Mouse (Mus musculus) spleen, adult 2 months (tissue): ENCODE data around the gene Liph.

Experiments
- CTCF ChIP-seq: fragments of 200-500 bp; IDR thresholded peaks from 2 replicates; pipeline ENCODE4 v1.5.1; 2011; ENCODE audit warnings: mild to moderate bottlenecking, inconsistent platforms; ENCODE audit not compliant: insufficient read depth, insufficient read length, insufficient replicate concordance; ENCODE audit errors: extremely low read depth
- POLR2A ChIP-seq: fragments of 200-500 bp; IDR thresholded peaks from 2 replicates; pipeline ENCODE4 v1.6.1; 2011; ENCODE audit warnings: low read depth, low read length, inconsistent platforms

GRCm38 (mm10) chr16:21969874-21970273 lies 25.6 kb downstream of the Liph start:
- no peak for TF ChIP-seq CTCF
- no peak for TF ChIP-seq POLR2A
